Mouse (Mus musculus): ENCODE measurements at regions not wholly inside any gene's neighbourhood (a gene's known extent, or its start where the extent isn't known, plus 50 kb on each side); places are given as distances from the start of the nearest gene placed in this dataset.

DNA sequence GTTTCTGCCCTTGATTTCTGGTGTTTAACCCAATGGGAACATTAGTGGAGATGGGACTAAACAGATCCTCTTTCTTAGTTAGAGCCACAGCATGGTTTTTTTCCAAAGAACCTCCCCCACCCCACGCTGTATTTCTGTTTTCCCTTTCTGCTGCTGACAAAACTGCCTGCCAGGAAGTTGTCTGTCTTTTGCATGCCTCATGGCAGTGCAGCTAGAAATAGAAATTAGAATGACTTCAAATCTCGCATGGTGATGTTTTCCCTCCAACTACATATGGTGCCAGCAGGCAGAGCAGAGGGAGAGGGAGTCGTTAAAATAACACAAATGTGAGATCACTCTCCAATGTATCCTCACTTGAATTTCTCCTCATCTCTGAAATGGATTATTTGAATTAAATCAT is 101.0 kb upstream of the Ankrd55 start:
- H3K9me3 ChIP-seq (replicated peaks; ENCODE audit: control insufficient read depth, insufficient read depth, low read length, poor library complexity, severe bottlenecking): no peaks in the 10 kb centered on the region

GRCm38 (mm10) chr13:112188313-112188712 is 99.9 kb upstream of the Ankrd55 start:
- no peak for TF ChIP-seq CTCF (IDR thresholded peaks at IDR 0.05; ENCODE audit: low read depth, low read length)
- no peak for TF ChIP-seq EP300 (IDR thresholded peaks at IDR 0.05; ENCODE audit: insufficient read depth, low read depth, low read length)
- TF ChIP-seq POLR2A (IDR thresholded peaks at IDR 0.05; ENCODE audit: insufficient read depth, low read length): no peak
- H3K9ac ChIP-seq (ENCODE audit: low read depth, poor library complexity, severe bottlenecking): no peak overlapping the region
- H3K36me3 ChIP-seq (ENCODE audit: control insufficient read depth, insufficient read depth, low read length, poor library complexity, severe bottlenecking): no peaks in the 10 kb centered on the region
- H3K27ac ChIP-seq (ENCODE audit: insufficient read depth, low read length): no peak overlapping the region
- no peaks in the 10 kb centered on the region for H3K4me1 ChIP-seq (ENCODE audit: control insufficient read depth, insufficient read depth, low read length)
- H3K4me3 ChIP-seq (ENCODE audit: low read depth, low read length): no peak overlapping the region
- H3K9me3 ChIP-seq (replicated peaks; ENCODE audit: control insufficient read depth, insufficient read depth, low read length, poor library complexity, severe bottlenecking): no peaks in the 10 kb centered on the region
- no peaks in the 10 kb centered on the region for H3K27me3 ChIP-seq (ENCODE audit: control insufficient read depth, insufficient read depth, low read length, poor library complexity, severe bottlenecking)

More for the DNA sequence above, 101.0 kb upstream of the Ankrd55 start:
- no peak overlapping the region for H3K9ac ChIP-seq (ENCODE audit: low read depth, poor library complexity, severe bottlenecking)
- no peaks in the 10 kb centered on the region for H3K4me1 ChIP-seq (ENCODE audit: control insufficient read depth, insufficient read depth, low read length)
- H3K4me3 ChIP-seq (ENCODE audit: low read depth, low read length): no peak overlapping the region
- TF ChIP-seq CTCF (IDR thresholded peaks at IDR 0.05; ENCODE audit: low read depth, low read length): no peak
- TF ChIP-seq EP300 (IDR thresholded peaks at IDR 0.05; ENCODE audit: insufficient read depth, low read depth, low read length): no peak
- no peak for TF ChIP-seq POLR2A (IDR thresholded peaks at IDR 0.05; ENCODE audit: insufficient read depth, low read length)
- H3K27me3 ChIP-seq (ENCODE audit: control insufficient read depth, insufficient read depth, low read length, poor library complexity, severe bottlenecking): no peaks in the 10 kb centered on the region
- H3K36me3 ChIP-seq (ENCODE audit: control insufficient read depth, insufficient read depth, low read length, poor library complexity, severe bottlenecking): no peaks in the 10 kb centered on the region
- H3K27ac ChIP-seq (ENCODE audit: insufficient read depth, low read length): no peak overlapping the region

GRCm38 (mm10) chr13:112188741-112189476 is 99.3 kb upstream of the Ankrd55 start:
- H3K9ac ChIP-seq (ENCODE audit: low read depth, poor library complexity, severe bottlenecking): no peak overlapping the region
- H3K4me3 ChIP-seq (ENCODE audit: low read depth, low read length): no peak overlapping the region
- no peaks in the 10 kb centered on the region for H3K36me3 ChIP-seq (ENCODE audit: control insufficient read depth, insufficient read depth, low read length, poor library complexity, severe bottlenecking)
- no peak overlapping the region for H3K27ac ChIP-seq (ENCODE audit: insufficient read depth, low read length)
- H3K27me3 ChIP-seq (ENCODE audit: control insufficient read depth, insufficient read depth, low read length, poor library complexity, severe bottlenecking): no peaks in the 10 kb centered on the region
- no peaks in the 10 kb centered on the region for H3K9me3 ChIP-seq (replicated peaks; ENCODE audit: control insufficient read depth, insufficient read depth, low read length, poor library complexity, severe bottlenecking)
- H3K4me1 ChIP-seq (ENCODE audit: control insufficient read depth, insufficient read depth, low read length): no peaks in the 10 kb centered on the region
- TF ChIP-seq EP300 (IDR thresholded peaks at IDR 0.05; ENCODE audit: insufficient read depth, low read depth, low read length): no peak
- TF ChIP-seq POLR2A (IDR thresholded peaks at IDR 0.05; ENCODE audit: insufficient read depth, low read length): no peak
- no peak for TF ChIP-seq CTCF (IDR thresholded peaks at IDR 0.05; ENCODE audit: low read depth, low read length)

GRCm38 (mm10) chr13:112189605-112190004 is 98.6 kb upstream of the Ankrd55 start:
- TF ChIP-seq EP300 (IDR thresholded peaks at IDR 0.05; ENCODE audit: insufficient read depth, low read depth, low read length) (no peak), POLR2A (IDR thresholded peaks at IDR 0.05; ENCODE audit: insufficient read depth, low read length) (no peak), CTCF (IDR thresholded peaks at IDR 0.05; ENCODE audit: low read depth, low read length) (no peak)

GRCm38 (mm10) chr13:112192192-112192905 is 95.9 kb upstream of the Ankrd55 start:
- no peak overlapping the region for H3K4me3 ChIP-seq (ENCODE audit: low read depth, low read length)
- H3K36me3 ChIP-seq (ENCODE audit: control insufficient read depth, insufficient read depth, low read length, poor library complexity, severe bottlenecking): no peaks in the 10 kb centered on the region
- no peaks in the 10 kb centered on the region; the same call in 1 of the 2 replicates for H3K9me3 ChIP-seq (replicated peaks; ENCODE audit: control insufficient read depth, insufficient read depth, low read length, poor library complexity, severe bottlenecking)
- no peaks in the 10 kb centered on the region for H3K27me3 ChIP-seq (ENCODE audit: control insufficient read depth, insufficient read depth, low read length, poor library complexity, severe bottlenecking)
- H3K27ac ChIP-seq (ENCODE audit: insufficient read depth, low read length): no peak overlapping the region
- H3K4me1 ChIP-seq (ENCODE audit: control insufficient read depth, insufficient read depth, low read length): no peaks in the 10 kb centered on the region
- TF ChIP-seq CTCF (IDR thresholded peaks at IDR 0.05; ENCODE audit: low read depth, low read length) (no peak), POLR2A (IDR thresholded peaks at IDR 0.05; ENCODE audit: insufficient read depth, low read length) (no peak), EP300 (IDR thresholded peaks at IDR 0.05; ENCODE audit: insufficient read depth, low read depth, low read length) (no peak)
- H3K9ac ChIP-seq (ENCODE audit: low read depth, poor library complexity, severe bottlenecking): no peak overlapping the region

More at GRCm38 (mm10) chr13:112189605-112190004, 98.6 kb upstream of the Ankrd55 start:
- no peaks in the 10 kb centered on the region for H3K27me3 ChIP-seq (ENCODE audit: control insufficient read depth, insufficient read depth, low read length, poor library complexity, severe bottlenecking)
- no peak overlapping the region for H3K9ac ChIP-seq (ENCODE audit: low read depth, poor library complexity, severe bottlenecking)
- no peaks in the 10 kb centered on the region for H3K4me1 ChIP-seq (ENCODE audit: control insufficient read depth, insufficient read depth, low read length)
- no peak overlapping the region for H3K4me3 ChIP-seq (ENCODE audit: low read depth, low read length)
- H3K27ac ChIP-seq (ENCODE audit: insufficient read depth, low read length): no peak overlapping the region
- H3K36me3 ChIP-seq (ENCODE audit: control insufficient read depth, insufficient read depth, low read length, poor library complexity, severe bottlenecking): no peaks in the 10 kb centered on the region
- H3K9me3 ChIP-seq (replicated peaks; ENCODE audit: control insufficient read depth, insufficient read depth, low read length, poor library complexity, severe bottlenecking): no peaks in the 10 kb centered on the region; the same call in 1 of the 2 replicates

- no peak overlapping the region for H3K4me3 ChIP-seq (ENCODE audit: low read depth, low read length)
- no peak overlapping the region for H3K9ac ChIP-seq (ENCODE audit: low read depth, poor library complexity, severe bottlenecking)
- H3K27me3 ChIP-seq (ENCODE audit: control insufficient read depth, insufficient read depth, low read length, poor library complexity, severe bottlenecking): no peaks in the 10 kb centered on the region
- no peaks in the 10 kb centered on the region for H3K4me1 ChIP-seq (ENCODE audit: control insufficient read depth, insufficient read depth, low read length)
- no peak for TF ChIP-seq EP300 (IDR thresholded peaks at IDR 0.05; ENCODE audit: insufficient read depth, low read depth, low read length)
- no peak for TF ChIP-seq POLR2A (IDR thresholded peaks at IDR 0.05; ENCODE audit: insufficient read depth, low read length)
- TF ChIP-seq CTCF (IDR thresholded peaks at IDR 0.05; ENCODE audit: low read depth, low read length): no peak
- H3K9me3 ChIP-seq (replicated peaks; ENCODE audit: control insufficient read depth, insufficient read depth, low read length, poor library complexity, severe bottlenecking): no peaks in the 10 kb centered on the region; the same call in 1 of the 2 replicates
- no peaks in the 10 kb centered on the region for H3K36me3 ChIP-seq (ENCODE audit: control insufficient read depth, insufficient read depth, low read length, poor library complexity, severe bottlenecking)
- H3K27ac ChIP-seq (ENCODE audit: insufficient read depth, low read length): no peak overlapping the region
Observed at GRCm38 (mm10) chr13:112193676-112194075, 94.6 kb upstream of the Ankrd55 start.

All from ES-Bruce4 (cell line).